Mouse (Mus musculus) left cerebral cortex, postnatal 25 days (tissue): ENCODE data around the gene Arnt2. TPM values are rescaled to one million over a fixed set of nuclear protein-coding genes. Genes with fewer than 3 reads are reported as not detected.

Experiments
- DNase-seq, 2 experiments: peaks; one replicate each; pipeline ENCODE4 v3.0.0; 2022; ENCODE audit warnings: low spot score in 2 of 2, mixed read lengths in 1 of 2
- intact Hi-C: fragments of 180-260 bp; cut with DNase I; formaldehyde crosslinking; loops from one replicate; pipeline ENCODE4 v1.15.1; 2025
- total RNA-seq, 2 experiments: library from RNA; stranded (reverse); gene quantifications; 2 replicates each; pipeline ENCODE4 v1.2.3; 2021

The Arnt2 gene
- total RNA-seq, 2 experiments from 2014 or later = 219 to 226 TPM

- no peak for DNase-seq
- intact Hi-C loops = loop anchor here (5.0 kb wide), 1 partner anchor 174 kb away; no protein-coding TSS in a partner anchor
Observed at GRCm38 (mm10) chr7:84408282-84408681, 1.7 kb downstream of the Arnt2 start.

GRCm38 (mm10) chr7:84403371-84403770 lies 6.6 kb downstream of the Arnt2 start:
- intact Hi-C loops = no loop called here
- DNase-seq = peak in 1 of 2 experiments; percentile 47

GRCm38 (mm10) chr7:84401641-84402455 lies 8.1 kb downstream of the Arnt2 start:
- DNase-seq = peak in 1 of 2 experiments; percentile 53
- intact Hi-C loops = no loop called here

GRCm38 (mm10) chr7:84397320-84397719 lies 12.7 kb downstream of the Arnt2 start:
- intact Hi-C loops = no loop called here
- no peak for DNase-seq

- intact Hi-C loops = no loop called here
- DNase-seq = no peak
Observed at GRCm38 (mm10) chr7:84396581-84396980, 13.4 kb downstream of the Arnt2 start.

- intact Hi-C loops = no loop called here
- no peak for DNase-seq
Observed at GRCm38 (mm10) chr7:84387826-84388225, 22.1 kb downstream of the Arnt2 start.

- no peak for DNase-seq
- intact Hi-C loops = no loop called here
Observed at GRCm38 (mm10) chr7:84386472-84386871, 23.5 kb downstream of the Arnt2 start.

- intact Hi-C loops = no loop called here
- DNase-seq = no peak
Observed at GRCm38 (mm10) chr7:84384778-84385177, 25.2 kb downstream of the Arnt2 start.

- intact Hi-C loops = no loop called here
- no peak for DNase-seq
Observed at GRCm38 (mm10) chr7:84384086-84384485, 25.9 kb downstream of the Arnt2 start.

GRCm38 (mm10) chr7:84382346-84382745 lies 27.6 kb downstream of the Arnt2 start:
- DNase-seq = no peak
- intact Hi-C loops = no loop called here

GRCm38 (mm10) chr7:84380810-84381209 lies 29.2 kb downstream of the Arnt2 start:
- DNase-seq = no peak
- intact Hi-C loops = no loop called here

GRCm38 (mm10) chr7:84377330-84377729 lies 32.6 kb downstream of the Arnt2 start:
- peak in 1 of 2 experiments; percentile 62 for DNase-seq
- intact Hi-C loops = no loop called here

- intact Hi-C loops = loop anchor here (5.0 kb wide), 1 partner anchor 154 kb away; the partner anchor contains the start of gene Gm2115
- DNase-seq = no peak
Observed at GRCm38 (mm10) chr7:84373691-84374090, 36.3 kb downstream of the Arnt2 start.

- intact Hi-C loops = loop anchor here (5.0 kb wide), 1 partner anchor 154 kb away; the partner anchor contains the start of gene Gm2115
- DNase-seq = no peak
Observed at GRCm38 (mm10) chr7:84372871-84373270, 37.1 kb downstream of the Arnt2 start.

- intact Hi-C loops = loop anchor here (5.0 kb wide), 1 partner anchor 155 kb away; the partner anchor contains the start of gene Gm2115
- DNase-seq = peak; percentile 41 to 67
Observed at GRCm38 (mm10) chr7:84372280-84372679, 37.7 kb downstream of the Arnt2 start.

GRCm38 (mm10) chr7:84370911-84371592 lies 38.9 kb downstream of the Arnt2 start:
- intact Hi-C loops = loop anchor here (1.0 to 5.0 kb wide), 3 partner anchors 38 to 208 kb away; partner anchors contain the start of gene Gm2115

GRCm38 (mm10) chr7:84366251-84366650 lies 43.7 kb downstream of the Arnt2 start:
- DNase-seq = no peak
- intact Hi-C loops = no loop called here

More at GRCm38 (mm10) chr7:84370911-84371592, 38.9 kb downstream of the Arnt2 start:
- DNase-seq = peak; percentile 60 to 92

GRCm38 (mm10) chr7:84362711-84363110 lies 47.3 kb downstream of the Arnt2 start:
- intact Hi-C loops = loop anchor here (5.0 kb wide), 1 partner anchor 80 kb away; no protein-coding TSS in a partner anchor
- no peak for DNase-seq

GRCm38 (mm10) chr7:84361086-84361684 lies 48.8 kb downstream of the Arnt2 start:
- DNase-seq = no peak
- intact Hi-C loops = loop anchor here (5.0 kb wide), 1 partner anchor 81 kb away; no protein-coding TSS in a partner anchor

- intact Hi-C loops = loop anchor here (5.0 kb wide), 2 partner anchors 86 to 446 kb away; no protein-coding TSS in a partner anchor
Observed at GRCm38 (mm10) chr7:84358426-84358825, 51.5 kb downstream of the Arnt2 start.

More at GRCm38 (mm10) chr7:84358426-84358825, 51.5 kb downstream of the Arnt2 start:
- DNase-seq = no peak
